Mouse (Mus musculus): ENCODE measurements around the gene Ethe1.

- TF ChIP-seq CEBPB (IDR thresholded peaks at IDR 0.05; ENCODE audit: insufficient read depth, poor library complexity, severe bottlenecking) (no peak), POLR2A (IDR thresholded peaks at IDR 0.05; ENCODE audit: insufficient read length, low read depth) (no peak), POLR2AphosphoS2 (IDR thresholded peaks at IDR 0.05; ENCODE audit: insufficient read length, low read depth) (no peak), MYOG (IDR thresholded peaks at IDR 0.05; ENCODE audit: control insufficient read depth in 1 of 3, insufficient read depth in 1 of 3, insufficient read length in 2 of 3, low read depth in 2 of 3) (no peak), USF1 (IDR thresholded peaks at IDR 0.05; ENCODE audit: low read depth) (no peak), SRF (IDR thresholded peaks at IDR 0.05; ENCODE audit: control insufficient read depth, insufficient read length, low read depth) (no peak), TCF12 (IDR thresholded peaks at IDR 0.05; ENCODE audit: insufficient read depth, poor library complexity, severe bottlenecking) (no peak), E2F4 (IDR thresholded peaks at IDR 0.05; ENCODE audit: insufficient read depth) (no peak)
These were observed 21.1 kb upstream of the Ethe1 start for GRCm38 (mm10) chr7:24566206-24566605.

Measured in myocyte (in vitro differentiated cells).